Mouse (Mus musculus) megakaryocyte, embryonic 14.5 days (primary cell): ENCODE measurements at regions not wholly inside any gene's neighbourhood (a gene's known extent, or its start where the extent isn't known, plus 50 kb on each side); places are given as distances from the start of the nearest gene placed in this dataset.

Experiments used
- FLI1 ChIP-seq: IDR thresholded peaks from 2 replicates; pipeline ENCODE4 v1.6.1; 2012; ENCODE audit warnings: low read length, inconsistent platforms, mixed read lengths
- GATA1 ChIP-seq: IDR thresholded peaks from 3 replicates; pipeline ENCODE4 v1.6.1; 2012; ENCODE audit warnings: mixed read lengths, low read length, inconsistent platforms, borderline replicate concordance

DNA sequence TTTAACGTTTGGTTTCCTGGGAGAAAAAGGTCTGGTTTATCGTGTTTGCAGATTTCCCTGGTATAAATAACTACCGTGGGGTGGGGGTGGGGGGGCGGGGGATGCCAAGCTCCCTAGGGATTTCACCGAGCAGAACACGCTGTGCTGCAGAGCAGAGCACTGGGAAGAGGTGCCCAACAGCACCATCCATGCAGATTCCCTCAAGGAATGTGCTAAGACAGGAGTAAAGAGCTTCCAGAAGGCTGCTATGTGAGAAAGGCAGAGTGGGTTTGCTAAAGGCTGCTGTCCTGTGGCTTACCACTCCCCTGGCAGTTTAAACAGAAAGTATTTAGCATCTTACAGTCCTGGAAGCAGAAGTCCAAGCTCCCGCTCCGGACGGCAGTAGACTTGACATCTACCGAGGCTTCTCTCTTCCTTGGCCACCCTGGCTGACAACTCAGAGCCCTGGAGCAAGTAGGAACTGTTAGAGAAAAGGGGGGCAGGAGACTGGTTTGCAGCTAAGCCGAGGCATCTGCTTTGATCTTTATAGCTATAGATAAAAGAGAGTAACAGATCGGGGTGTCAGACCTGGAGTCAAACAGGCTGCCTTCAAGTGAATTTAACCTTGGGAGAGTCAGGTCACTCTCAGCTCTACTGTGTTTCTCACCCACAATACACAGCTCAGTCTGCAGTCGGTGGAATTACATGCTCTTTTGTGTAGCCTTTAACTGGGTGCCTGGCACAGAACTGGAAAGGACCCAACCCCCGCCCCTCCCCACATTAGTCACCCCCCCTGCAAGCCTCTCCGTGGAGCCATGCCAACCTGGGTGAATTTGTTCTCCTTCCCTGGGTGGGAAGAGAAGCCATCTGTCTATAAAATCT is 1132.8 kb upstream of the Gulo start:
- TF ChIP-seq FLI1: no peak
- no peak for TF ChIP-seq GATA1
